Mouse (Mus musculus) heart, postnatal 4 days (tissue): ENCODE measurements at regions not wholly inside any gene's neighbourhood (a gene's known extent, or its start where the extent isn't known, plus 50 kb on each side); places are given as distances from the start of the nearest gene placed in this dataset.
A peak's percentile ranks its signal among the peaks of the same experiment; 100 is the strongest.

Experiments
- DNase-seq: peaks from one replicate; pipeline ENCODE4 v3.0.0; 2021

- no peak for DNase-seq
These were observed 657.0 kb downstream of the Mecom start for GRCm38 (mm10) chr3:29890764-29891163.

GRCm38 (mm10) chr3:29890286-29890685, 657.5 kb downstream of the Mecom start:
- no peak for DNase-seq

- no peak for DNase-seq
These were observed 658.2 kb downstream of the Mecom start for GRCm38 (mm10) chr3:29889638-29890037.

- DNase-seq: no peak
These were observed 667.8 kb downstream of the Mecom start for GRCm38 (mm10) chr3:29879966-29880365.

GRCm38 (mm10) chr3:29875768-29876167, 672.0 kb downstream of the Mecom start:
- DNase-seq: no peak

- no peak for DNase-seq
These were observed 685.4 kb downstream of the Mecom start for GRCm38 (mm10) chr3:29862437-29862836.

GRCm38 (mm10) chr3:29852465-29852864, 695.3 kb downstream of the Mecom start:
- DNase-seq: no peak

- DNase-seq: no peak
These were observed 712.4 kb downstream of the Mecom start for GRCm38 (mm10) chr3:29835432-29835831.

GRCm38 (mm10) chr3:29834884-29835283, 712.9 kb downstream of the Mecom start:
- DNase-seq: no peak

- no peak for DNase-seq
These were observed 716.5 kb downstream of the Mecom start for GRCm38 (mm10) chr3:29831346-29831745.

GRCm38 (mm10) chr3:29822622-29823370, 725.0 kb downstream of the Mecom start:
- DNase-seq: no peak

GRCm38 (mm10) chr3:29816964-29817363, 730.8 kb downstream of the Mecom start:
- DNase-seq: no peak

GRCm38 (mm10) chr3:29813276-29813675, 731.5 kb downstream of the Egfem1 start:
- DNase-seq: no peak

GRCm38 (mm10) chr3:29812480-29813240, 730.8 kb downstream of the Egfem1 start:
- peak; percentile 33 for DNase-seq

GRCm38 (mm10) chr3:29806046-29806445, 724.2 kb downstream of the Egfem1 start:
- no peak for DNase-seq

GRCm38 (mm10) chr3:29803456-29803855, 721.6 kb downstream of the Egfem1 start:
- DNase-seq: no peak

GRCm38 (mm10) chr3:29801081-29801480, 719.3 kb downstream of the Egfem1 start:
- no peak for DNase-seq

GRCm38 (mm10) chr3:29774365-29774764, 692.5 kb downstream of the Egfem1 start:
- DNase-seq: no peak

- DNase-seq: no peak
These were observed 689.4 kb downstream of the Egfem1 start for GRCm38 (mm10) chr3:29771194-29771593.

- DNase-seq: no peak
These were observed 686.8 kb downstream of the Egfem1 start for GRCm38 (mm10) chr3:29768592-29768991.

GRCm38 (mm10) chr3:29764021-29764420, 682.2 kb downstream of the Egfem1 start:
- no peak for DNase-seq

- peak; percentile 49 for DNase-seq
These were observed 676.1 kb downstream of the Egfem1 start for GRCm38 (mm10) chr3:29757821-29758494.
